Mouse (Mus musculus) spleen, postnatal 10 days (tissue): ENCODE results near the gene Gcgr.

Experiments used
- DNase-seq, 2 experiments: peaks; one replicate each; pipeline ENCODE4 v3.0.0; 2021 to 2022; ENCODE audit warnings: low spot score in 2 of 2

The Gcgr gene

GRCm38 (mm10) chr11:120588531-120588930 is 58.0 kb downstream of the Gcgr start:
- DNase-seq = no peak
